Mouse (Mus musculus) WW6 (cell line): Measurements from ENCODE around the gene Tmem9b.

Experiments
- DNase-seq: peaks from one replicate; pipeline ENCODE4 v3.0.0-alpha.2; 2013; ENCODE audit warnings: low read depth, low spot score

The Tmem9b gene

DNA sequence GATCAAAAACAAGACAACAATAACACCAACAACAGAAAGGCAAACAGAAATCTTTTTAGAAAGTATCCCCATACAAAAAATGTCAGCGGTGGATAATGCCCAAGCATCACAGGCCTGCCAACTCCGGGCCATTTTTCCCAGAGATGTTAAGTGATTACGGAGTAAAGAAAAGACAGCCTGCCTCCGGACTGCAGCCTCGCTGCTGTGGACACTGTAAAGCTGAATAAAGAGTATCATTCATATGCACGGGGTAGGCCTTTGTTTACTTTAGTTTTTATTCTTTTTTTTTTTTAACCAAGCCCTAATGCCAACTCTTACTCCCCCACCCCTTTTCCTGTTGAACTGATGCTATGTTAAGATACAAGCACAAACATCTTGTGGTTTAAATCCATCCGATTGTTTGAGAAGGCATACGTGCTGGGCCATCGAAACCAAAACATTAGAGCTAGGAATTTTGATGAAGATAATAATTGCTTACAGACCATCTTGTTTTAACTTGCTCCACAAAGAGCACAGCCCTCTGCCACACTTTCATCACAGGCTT, 66.0 kb downstream of the Tmem9b start:
- DNase-seq, result no peak
